Mouse (Mus musculus): Measurements from ENCODE around the gene Abhd16a. TPM values are rescaled to one million over a fixed set of nuclear protein-coding genes. Genes with fewer than 3 reads are reported as not detected.
"Not testable (repeated sequence)": the region's sequence is repeated elsewhere in the genome, so short reads cannot be mapped to it uniquely, and the experiment has no call there.

Gene Abhd16a
- polyA plus RNA-seq, 1 experiment from 2014 or later = 89.6 TPM

- H3K4me1 ChIP-seq = peaks cover 8% of the 10 kb centered on the region; the same call in 1 of the 2 replicates
- WGBS = 89% methylated on average over 6 of the region's 6 CpGs
- H3K36me3 ChIP-seq = peaks cover 11% of the 10 kb centered on the region
- ATAC-seq (ENCODE audit: insufficient number of reproducible peaks, insufficient read depth, low FRiP score, low TSS enrichment, low read depth) = no peak
- H3K4me2 ChIP-seq = no peak within 1 kb of the TSS
- no peaks in the 10 kb centered on the region for H3K9me3 ChIP-seq
- no peaks in the 10 kb centered on the region for H3K27me3 ChIP-seq
- no peak within 1 kb of the TSS for H3K9ac ChIP-seq
- no peak within 1 kb of the TSS for H3K27ac ChIP-seq
- no peak within 1 kb of the TSS for H3K4me3 ChIP-seq
These were observed 19.0 kb downstream of the Abhd16a start, which contains the start of gene Ly6g5c for GRCm38 (mm10) chr17:35108097-35108496. Ly6g5c (plus strand) TSS chr17:35108279.

- no peak for ATAC-seq (ENCODE audit: insufficient number of reproducible peaks, insufficient read depth, low FRiP score, low TSS enrichment, low read depth)
These were observed 22.7 kb downstream of the Abhd16a start for GRCm38 (mm10) chr17:35111774-35112173.

GRCm38 (mm10) chr17:35115046-35116019, 26.3 kb downstream of the Abhd16a start, which contains the start of gene Ly6g5b:
Ly6g5b (minus strand) TSS chr17:35115428.
- ATAC-seq (ENCODE audit: insufficient number of reproducible peaks, insufficient read depth, low FRiP score, low TSS enrichment, low read depth) = no peak
- WGBS = 85% methylated on average over 8 of the region's 8 CpGs
- Histone ChIP-seq H3K27me3 (no peaks in the 10 kb centered on the region), H3K27ac (no peak within 1 kb of the TSS), H3K4me1 (peaks cover 8% of the 10 kb centered on the region), H3K9me3 (no peaks in the 10 kb centered on the region), H3K4me2 (no peak within 1 kb of the TSS), H3K9ac (no peak within 1 kb of the TSS), H3K4me3 (no peak within 1 kb of the TSS), H3K36me3 (peaks cover 56% of the 10 kb centered on the region)

More at GRCm38 (mm10) chr17:35111774-35112173, 22.7 kb downstream of the Abhd16a start:
- no peak overlapping the region for H3K27ac ChIP-seq
- no peak overlapping the region for H3K9ac ChIP-seq
- no peak overlapping the region for H3K4me2 ChIP-seq
- 77% methylated on average over 9 of the region's 9 CpGs for WGBS
- no peak overlapping the region for H3K4me3 ChIP-seq
- H3K27me3 ChIP-seq = no peaks in the 10 kb centered on the region
- H3K36me3 ChIP-seq = peaks cover 30% of the 10 kb centered on the region
- no peaks in the 10 kb centered on the region for H3K4me1 ChIP-seq
- no peaks in the 10 kb centered on the region for H3K9me3 ChIP-seq

- peak overlapping the region; percentile 60; the same call in 1 of the 2 replicates for H3K27ac ChIP-seq
- H3K36me3 ChIP-seq = peaks cover 51% of the 10 kb centered on the region
These were observed 31.7 kb downstream of the Abhd16a start for GRCm38 (mm10) chr17:35120745-35121142.

GRCm38 (mm10) chr17:35121143-35121799, 32.2 kb downstream of the Abhd16a start, which contains the start of gene Gpank1:
Gpank1 (plus strand) TSS chr17:35121455.
- H3K27me3 ChIP-seq = no peaks in the 10 kb centered on the region
- peaks cover 46% of the 10 kb centered on the region for H3K36me3 ChIP-seq
- ATAC-seq (ENCODE audit: insufficient number of reproducible peaks, insufficient read depth, low FRiP score, low TSS enrichment, low read depth) = peak; percentile 89
- peak within 1 kb of the TSS; percentile 94 for H3K4me2 ChIP-seq
- peak within 1 kb of the TSS; percentile 94 for H3K4me3 ChIP-seq
- peak within 1 kb of the TSS; percentile 95 for H3K9ac ChIP-seq
- under 1% methylated on average over 50 of the region's 50 CpGs for WGBS
- no peaks in the 10 kb centered on the region for H3K9me3 ChIP-seq
- peak within 1 kb of the TSS; percentile 93 for H3K27ac ChIP-seq
- peaks cover 26% of the 10 kb centered on the region for H3K4me1 ChIP-seq

More at GRCm38 (mm10) chr17:35120745-35121142, 31.7 kb downstream of the Abhd16a start:
- H3K9me3 ChIP-seq = no peaks in the 10 kb centered on the region
- H3K4me3 ChIP-seq = peak overlapping the region; percentile 94
- H3K4me2 ChIP-seq = peak overlapping the region; percentile 94
- peak overlapping the region; percentile 95 for H3K9ac ChIP-seq
- no peaks in the 10 kb centered on the region for H3K27me3 ChIP-seq
- WGBS = under 1% methylated on average over 33 of the region's 33 CpGs
- H3K4me1 ChIP-seq = peaks cover 26% of the 10 kb centered on the region
- ATAC-seq (ENCODE audit: insufficient number of reproducible peaks, insufficient read depth, low FRiP score, low TSS enrichment, low read depth) = no peak

GRCm38 (mm10) chr17:35121871-35122303, 32.8 kb downstream of the Abhd16a start, which contains the start of gene Csnk2b:
Csnk2b (minus strand) TSS chr17:35122053.
- ATAC-seq (ENCODE audit: insufficient number of reproducible peaks, insufficient read depth, low FRiP score, low TSS enrichment, low read depth) = no peak
- Histone ChIP-seq H3K9me3 (no peaks in the 10 kb centered on the region), H3K27ac (peak within 1 kb of the TSS; percentile 93), H3K36me3 (peaks cover 42% of the 10 kb centered on the region), H3K4me1 (peaks cover 31% of the 10 kb centered on the region), H3K27me3 (no peaks in the 10 kb centered on the region), H3K4me3 (peak within 1 kb of the TSS; percentile 94), H3K9ac (peak within 1 kb of the TSS; percentile 95), H3K4me2 (peak within 1 kb of the TSS; percentile 94)
- WGBS = under 1% methylated on average over 19 of the region's 19 CpGs

- H3K9me3 ChIP-seq; H3K4me2 ChIP-seq; H3K27me3 ChIP-seq; H3K9ac ChIP-seq; ATAC-seq (ENCODE audit: insufficient number of reproducible peaks, insufficient read depth, low FRiP score, low TSS enrichment, low read depth); H3K4me3 ChIP-seq; H3K27ac ChIP-seq: not testable (repeated sequence)
- peaks cover 40% of the 10 kb centered on the region for H3K4me1 ChIP-seq
- 90% methylated on average over 9 of the region's 9 CpGs for WGBS
- peaks cover 37% of the 10 kb centered on the region for H3K36me3 ChIP-seq
These were observed 34.2 kb downstream of the Abhd16a start for GRCm38 (mm10) chr17:35123287-35123686.

- not testable (repeated sequence) for H3K4me3 ChIP-seq; H3K27me3 ChIP-seq; H3K27ac ChIP-seq; H3K9ac ChIP-seq; H3K9me3 ChIP-seq; ATAC-seq (ENCODE audit: insufficient number of reproducible peaks, insufficient read depth, low FRiP score, low TSS enrichment, low read depth); H3K4me2 ChIP-seq
- H3K4me1 ChIP-seq = peaks cover 40% of the 10 kb centered on the region
- WGBS = 95% methylated on average over 12 of the region's 12 CpGs
- H3K36me3 ChIP-seq = peaks cover 36% of the 10 kb centered on the region
These were observed 35.3 kb downstream of the Abhd16a start for GRCm38 (mm10) chr17:35124261-35124896.

GRCm38 (mm10) chr17:35125081-35125480, 36.0 kb downstream of the Abhd16a start:
- H3K4me3 ChIP-seq = no peak overlapping the region; the same call in 1 of the 2 replicates
- H3K27me3 ChIP-seq = no peaks in the 10 kb centered on the region
- peaks cover 37% of the 10 kb centered on the region for H3K36me3 ChIP-seq
- peak overlapping the region; percentile 83; the same call in 1 of the 2 replicates for H3K4me2 ChIP-seq
- no peaks in the 10 kb centered on the region for H3K9me3 ChIP-seq
- H3K4me1 ChIP-seq = peaks cover 35% of the 10 kb centered on the region
- H3K9ac ChIP-seq = peak overlapping the region; percentile 89
- WGBS = 95% methylated on average over 1 of the region's 1 CpGs
- no peak overlapping the region for H3K27ac ChIP-seq
- ATAC-seq (ENCODE audit: insufficient number of reproducible peaks, insufficient read depth, low FRiP score, low TSS enrichment, low read depth) = no peak

GRCm38 (mm10) chr17:35125578-35125977, 36.5 kb downstream of the Abhd16a start:
- peak overlapping the region; percentile 83 for H3K4me2 ChIP-seq
- H3K27ac ChIP-seq = peak overlapping the region; percentile 88; the same call in 1 of the 2 replicates
- no peaks in the 10 kb centered on the region for H3K27me3 ChIP-seq
- H3K4me1 ChIP-seq = peaks cover 31% of the 10 kb centered on the region
- no peaks in the 10 kb centered on the region for H3K9me3 ChIP-seq
- 29% methylated on average over 6 of the region's 6 CpGs for WGBS
- H3K4me3 ChIP-seq = peak overlapping the region; percentile 82
- H3K36me3 ChIP-seq = peaks cover 41% of the 10 kb centered on the region
- peak overlapping the region; percentile 89 for H3K9ac ChIP-seq
- ATAC-seq (ENCODE audit: insufficient number of reproducible peaks, insufficient read depth, low FRiP score, low TSS enrichment, low read depth) = no peak

- ATAC-seq (ENCODE audit: insufficient number of reproducible peaks, insufficient read depth, low FRiP score, low TSS enrichment, low read depth) = peak; percentile 70; the same call in 1 of the 2 replicates
- H3K9ac ChIP-seq = peak within 1 kb of the TSS; percentile 89
- peak within 1 kb of the TSS; percentile 88 for H3K27ac ChIP-seq
- H3K36me3 ChIP-seq = peaks cover 45% of the 10 kb centered on the region
- H3K27me3 ChIP-seq = no peaks in the 10 kb centered on the region
- peak within 1 kb of the TSS; percentile 83 for H3K4me2 ChIP-seq
- peak within 1 kb of the TSS; percentile 82 for H3K4me3 ChIP-seq
- under 1% methylated on average over 36 of the region's 36 CpGs for WGBS
- H3K9me3 ChIP-seq = no peaks in the 10 kb centered on the region
- peaks cover 31% of the 10 kb centered on the region for H3K4me1 ChIP-seq
These were observed 37.1 kb downstream of the Abhd16a start, which contains the start of gene D17H6S53E for GRCm38 (mm10) chr17:35126206-35126611. D17H6S53E (plus strand) TSS chr17:35126373.

Data from embryonic facial prominence, embryonic 13.5 days (tissue).